Mouse (Mus musculus) adrenal gland, adult 8-10 months (tissue): ENCODE results near the gene Taok1. TPM values are rescaled to one million over a fixed set of nuclear protein-coding genes. Genes with fewer than 3 reads are reported as not detected.
"Not testable (repeated sequence)": the region's sequence is repeated elsewhere in the genome, so short reads cannot be mapped to it uniquely, and the experiment has no call there.

Experiments used
- DNase-seq: peaks from one replicate; pipeline ENCODE4 v3.0.0; 2022
- total RNA-seq, 4 experiments: library from RNA; stranded (reverse); gene quantifications; 2 replicates each; pipeline ENCODE4 v1.2.4; 2022

Taok1 gene
- total RNA-seq: 10 to 100 TPM; 47.5 to 69.2 (median 61.7) TPM

DNA sequence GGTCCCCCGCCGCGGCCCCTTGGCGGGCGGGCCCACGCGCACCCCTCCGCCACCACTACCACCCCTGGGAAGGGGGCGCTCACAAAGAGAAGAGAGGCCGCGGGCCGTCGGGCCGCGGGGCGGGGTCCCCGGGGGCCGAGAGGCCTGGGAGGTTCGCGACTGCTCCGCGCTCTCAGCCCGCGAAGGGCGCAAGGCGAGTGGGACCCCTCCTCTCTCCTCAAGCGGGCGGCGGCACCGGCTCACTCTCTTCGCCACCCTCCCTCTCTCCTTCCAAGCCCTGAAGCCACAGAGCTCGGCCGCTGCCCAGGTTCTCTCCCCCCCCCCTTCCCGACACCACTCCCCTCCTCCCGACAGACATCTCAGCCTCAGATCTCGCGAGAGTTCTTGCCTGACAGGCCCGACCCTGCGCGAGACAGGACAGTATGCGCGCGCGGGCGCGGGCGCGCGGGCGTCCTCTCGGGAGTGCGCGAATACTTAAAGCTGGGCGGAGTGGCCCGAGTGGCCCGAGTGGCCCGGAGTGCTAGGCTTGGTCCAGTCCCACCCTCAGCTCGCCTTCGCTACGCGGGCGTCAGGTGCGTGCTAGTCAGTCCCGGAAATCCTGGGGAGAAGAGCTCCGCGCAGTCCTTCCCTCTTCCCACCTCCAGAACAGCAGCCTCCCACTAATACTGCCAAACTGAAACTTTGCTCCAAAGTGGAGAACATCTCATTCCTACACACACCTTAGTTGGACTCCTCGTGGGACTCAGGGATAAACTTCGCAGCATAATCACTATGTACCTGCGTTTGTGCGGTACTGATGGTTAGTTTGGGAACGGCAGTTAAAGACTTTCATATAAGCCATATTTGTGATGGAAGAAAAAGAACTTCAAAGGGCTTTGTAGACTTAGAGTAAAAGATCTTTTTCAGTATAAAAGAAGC is at the start of gene Taok1:
TSS of gene Taok1 (minus strand) at position 278 of the 918 bp plus-strand sequence.
- DNase-seq: peak; percentile 93

DNA sequence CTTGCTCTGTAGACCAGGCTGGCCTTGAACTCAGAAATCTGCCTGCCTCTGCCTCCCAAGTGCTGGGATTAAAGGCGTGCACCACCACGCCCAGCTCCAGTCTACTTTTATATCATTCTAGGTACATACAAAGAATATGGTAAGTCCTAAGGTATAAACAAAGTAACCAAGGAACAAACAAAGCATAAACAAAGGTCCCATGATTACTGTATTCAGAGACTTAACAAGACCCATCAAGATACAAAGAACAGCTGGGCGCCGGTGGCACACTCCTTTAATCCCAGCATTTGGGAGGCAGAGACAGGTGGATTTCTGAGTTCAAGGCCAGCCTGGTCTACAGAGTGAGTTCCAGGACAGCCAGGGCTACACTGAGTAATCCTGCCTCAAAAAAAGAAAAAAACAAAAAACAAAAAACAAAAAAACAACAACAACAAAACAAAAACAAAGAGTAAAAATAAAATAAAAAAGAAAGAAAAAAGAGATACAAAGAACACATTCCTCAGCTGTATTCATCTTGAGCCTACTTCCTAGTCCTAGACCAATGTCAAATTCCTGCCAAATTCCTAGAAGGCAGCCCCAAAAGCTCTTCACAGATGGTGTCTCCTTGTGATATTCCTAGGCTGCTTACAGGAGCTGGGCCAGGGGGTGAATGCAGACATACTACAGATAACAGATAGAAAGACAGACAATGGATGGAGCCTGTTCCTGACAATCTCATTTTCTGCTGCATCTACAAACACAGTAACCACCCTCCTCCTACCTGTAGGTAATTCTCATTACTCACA is 46.0 kb upstream of the Taok1 start:
- DNase-seq: not testable (repeated sequence)

DNA sequence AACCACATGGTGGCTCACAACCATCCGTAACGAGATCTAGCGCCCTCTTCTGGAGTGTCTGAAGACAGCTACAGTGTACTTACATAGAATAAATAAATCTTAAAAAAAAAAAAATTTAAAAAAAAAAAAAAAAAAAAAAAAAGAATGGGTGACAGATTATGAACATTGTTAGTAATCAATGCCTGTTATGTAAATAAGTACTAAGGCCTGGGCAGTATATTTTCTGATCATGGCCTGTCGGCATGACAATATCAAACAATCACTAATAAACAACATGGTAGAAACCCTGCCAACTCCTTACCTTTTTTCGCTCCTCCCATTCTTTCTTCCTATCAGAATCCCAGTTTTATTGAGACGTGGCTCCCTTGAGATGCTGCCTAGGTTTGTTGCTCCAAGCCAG is 44.9 kb upstream of the Taok1 start:
- no peak for DNase-seq

DNA sequence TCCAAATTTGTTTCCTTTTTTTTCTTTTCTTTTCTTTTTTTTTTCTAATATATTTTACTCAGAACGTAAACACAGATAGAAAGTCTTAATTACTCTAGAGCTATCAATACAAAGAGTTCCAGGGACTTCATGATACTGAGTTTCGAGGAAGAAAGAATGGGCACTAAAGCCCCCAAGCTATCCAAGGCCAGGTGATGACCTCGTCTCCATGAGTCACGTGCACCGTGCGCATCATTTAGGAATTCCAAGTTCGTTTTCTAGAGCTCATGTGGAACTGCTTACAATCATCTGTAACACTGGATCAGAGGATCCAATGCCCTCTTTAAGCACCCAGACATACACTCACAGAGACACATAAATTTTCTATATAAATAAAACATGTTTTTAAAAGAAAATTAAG is 41.3 kb upstream of the Taok1 start:
- no peak for DNase-seq

DNA sequence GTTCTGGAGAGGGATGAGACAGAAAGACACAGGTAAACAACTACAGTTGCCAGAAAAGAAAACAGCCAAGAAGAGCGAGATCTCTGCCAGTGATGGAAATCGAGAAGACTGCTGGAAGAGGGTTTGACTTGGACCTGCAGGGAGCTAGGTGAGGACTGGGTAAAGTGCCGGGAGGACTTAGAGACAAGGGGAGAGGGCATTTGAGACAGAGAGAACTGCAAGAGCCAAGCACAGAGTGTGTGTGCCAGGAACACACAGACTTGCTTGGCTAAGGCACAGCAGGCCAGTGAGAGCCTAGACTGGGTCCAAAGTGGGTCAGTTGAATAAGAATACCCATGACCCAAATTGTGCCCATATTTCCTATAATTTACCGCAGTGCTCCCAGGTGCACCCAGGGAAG is 37.9 kb upstream of the Taok1 start:
- no peak for DNase-seq

DNA sequence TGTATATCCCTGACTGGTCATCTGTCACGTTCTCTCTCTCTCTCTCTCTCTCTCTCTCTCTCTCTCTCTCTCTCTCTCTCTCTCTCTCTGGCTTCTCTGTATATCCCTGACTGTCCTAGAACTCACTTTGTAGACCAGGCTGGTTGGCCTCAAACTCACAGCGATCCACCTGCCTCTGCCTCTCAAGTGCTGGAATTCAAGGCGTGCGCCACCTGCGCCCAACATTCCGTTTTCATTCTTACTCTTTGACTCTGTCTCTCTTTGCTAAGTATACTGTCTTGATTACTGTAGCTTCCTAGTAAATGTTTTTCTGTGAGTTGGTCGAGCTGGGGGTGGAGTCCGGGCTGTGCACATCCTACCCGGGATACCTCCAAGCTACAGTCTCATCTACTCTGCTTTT is 33.8 kb upstream of the Taok1 start:
- no peak for DNase-seq

DNA sequence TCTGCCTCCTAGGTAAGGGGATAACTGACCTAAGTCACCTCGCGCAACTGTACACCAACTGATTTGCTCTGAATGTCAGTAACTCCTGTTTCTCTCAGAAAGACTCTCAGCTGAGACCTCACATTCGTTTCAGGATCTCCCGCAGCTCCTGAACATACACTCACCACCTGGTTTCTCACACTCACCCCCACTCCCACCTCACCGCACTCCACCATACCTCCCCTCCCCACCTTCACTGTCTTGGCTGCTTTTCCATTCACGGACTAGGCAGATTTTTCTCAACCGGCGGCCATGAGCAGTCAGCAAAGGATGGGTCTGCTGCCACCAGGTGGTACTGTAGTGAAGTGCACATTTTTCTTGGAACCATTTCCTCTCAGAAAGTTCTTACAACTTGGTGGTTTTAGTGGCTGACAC is 22.6 kb upstream of the Taok1 start:
- DNase-seq: peak; percentile 63

DNA sequence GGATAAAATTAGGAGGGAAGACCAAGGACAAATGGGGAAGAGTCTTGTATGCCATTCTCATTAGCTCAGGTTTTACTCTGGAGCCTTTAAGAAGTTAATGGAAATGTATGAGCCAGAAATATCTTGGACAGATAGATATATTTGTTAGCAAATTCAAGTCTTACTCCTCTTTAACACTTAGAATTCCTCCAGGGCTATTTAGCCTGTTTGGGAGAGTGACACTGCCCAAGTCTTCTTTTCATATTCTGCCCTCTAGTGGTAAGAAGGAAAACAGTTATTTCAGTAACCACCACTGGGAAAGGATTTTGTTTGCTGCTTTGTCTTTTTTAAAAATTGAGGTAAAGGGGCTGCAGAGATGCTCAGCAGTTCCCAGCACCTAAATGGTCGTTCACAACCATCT is 21.9 kb upstream of the Taok1 start:
- DNase-seq: no peak

DNA sequence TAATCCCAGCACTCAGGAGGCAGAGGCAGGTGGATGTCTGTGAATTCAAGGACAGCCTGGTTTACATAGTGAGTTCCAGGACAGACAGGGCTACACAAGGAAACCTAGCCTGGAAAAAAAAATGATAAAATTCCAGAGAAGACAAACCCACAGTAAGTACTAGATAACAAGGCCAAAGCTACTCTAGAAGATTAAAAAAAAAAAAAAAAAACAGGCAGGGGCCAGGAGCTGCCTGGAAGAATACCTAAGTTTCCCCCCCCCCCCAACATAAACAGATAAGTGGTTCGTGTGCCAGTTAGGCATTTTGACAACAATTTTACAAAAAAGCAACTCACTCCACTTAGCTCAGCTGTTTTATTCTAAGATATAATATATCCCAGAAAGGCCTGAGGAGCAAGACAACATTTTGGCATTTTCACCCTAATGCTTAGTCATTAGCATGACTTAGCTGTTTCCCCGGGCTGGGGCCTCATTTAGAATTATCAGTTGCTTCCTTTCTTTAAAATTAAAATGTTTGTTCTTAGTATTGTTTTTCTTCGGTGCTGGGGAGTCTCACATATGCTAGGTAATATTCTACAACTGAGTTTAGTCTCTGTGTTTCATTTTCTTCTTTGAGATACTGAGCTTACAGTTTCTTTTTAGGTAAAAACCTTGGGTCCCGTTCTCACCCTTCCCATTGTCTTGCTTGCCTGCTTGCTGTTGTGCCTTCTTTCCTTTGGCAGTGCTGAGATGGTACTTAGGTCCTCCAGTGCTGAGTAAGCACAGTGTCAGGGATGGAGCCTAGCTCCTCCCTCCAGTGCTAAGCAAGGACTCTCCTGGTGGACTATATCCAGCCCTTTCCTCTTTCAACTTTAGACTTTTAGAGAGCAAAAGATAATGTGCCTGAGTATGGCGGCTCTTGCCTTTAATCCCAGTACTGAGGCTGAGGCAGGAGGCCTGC is 19.3 kb upstream of the Taok1 start:
- DNase-seq: no peak

DNA sequence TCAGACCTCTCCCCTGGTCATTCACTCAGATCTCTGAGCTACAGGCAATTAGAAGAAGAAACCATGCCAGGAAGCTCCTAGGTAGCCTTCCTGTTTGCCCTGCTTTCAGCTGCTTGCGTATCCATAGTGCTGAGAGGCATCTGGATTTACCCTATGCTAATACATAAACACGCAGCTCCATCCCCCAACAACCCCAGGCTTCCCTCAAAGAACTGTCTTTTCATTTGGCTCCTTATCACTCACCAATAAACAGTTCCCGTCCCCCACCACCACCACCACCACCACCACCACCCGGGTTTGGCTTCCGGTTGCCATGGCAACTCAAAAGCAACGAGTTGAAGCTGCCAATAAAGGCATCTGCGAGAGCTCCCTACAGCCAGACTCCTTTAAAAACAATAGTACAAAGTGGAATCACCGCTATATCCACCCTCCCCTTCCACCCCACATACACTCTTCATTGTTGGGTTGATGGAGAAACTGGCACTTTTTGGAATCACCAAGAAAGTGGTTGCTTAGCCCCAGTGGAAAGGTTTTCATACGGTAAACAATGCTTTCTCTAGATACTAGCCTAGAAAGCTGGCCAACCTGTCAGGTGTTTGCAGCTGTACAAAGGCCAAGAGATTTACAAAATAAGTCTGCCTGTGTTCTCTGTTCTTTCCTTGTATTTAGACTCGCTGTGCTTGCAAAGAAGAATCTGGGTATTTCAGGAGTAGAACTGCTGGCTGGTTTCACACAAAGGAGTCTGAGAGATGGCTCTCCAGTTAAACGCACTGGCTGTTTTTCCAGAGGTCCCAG is 17.6 kb upstream of the Taok1 start:
- DNase-seq: no peak

DNA sequence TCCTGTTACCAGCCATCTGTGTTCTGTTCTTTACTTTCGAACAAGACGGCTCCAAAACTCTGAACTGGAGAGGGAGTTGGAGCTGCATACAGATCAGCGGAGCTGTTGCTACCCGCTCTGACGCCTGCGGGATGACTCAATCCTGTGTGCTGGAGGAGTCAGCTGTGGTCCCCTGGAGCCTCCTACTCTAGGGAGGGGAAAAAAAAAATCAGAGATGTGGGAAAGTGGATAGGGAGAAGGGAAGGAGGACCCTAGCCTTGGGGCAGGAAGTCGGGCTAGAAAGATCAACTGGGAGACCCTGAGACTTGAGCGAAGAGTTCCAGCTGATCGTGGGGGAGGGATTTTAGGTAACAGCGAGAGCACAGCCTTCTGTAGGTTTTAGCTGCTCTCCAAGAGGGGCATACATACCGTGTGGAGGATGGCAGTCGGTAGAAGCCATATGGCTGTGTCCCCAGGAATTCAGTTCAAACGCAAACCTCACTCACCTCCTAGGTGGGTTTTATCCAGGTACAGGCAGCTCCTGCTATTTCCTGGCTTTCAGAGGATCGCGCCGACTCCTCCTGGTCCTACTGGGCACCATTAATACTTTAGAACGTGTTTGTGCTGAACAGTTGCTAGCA is 16.9 kb upstream of the Taok1 start:
- peak; percentile 34 for DNase-seq

DNA sequence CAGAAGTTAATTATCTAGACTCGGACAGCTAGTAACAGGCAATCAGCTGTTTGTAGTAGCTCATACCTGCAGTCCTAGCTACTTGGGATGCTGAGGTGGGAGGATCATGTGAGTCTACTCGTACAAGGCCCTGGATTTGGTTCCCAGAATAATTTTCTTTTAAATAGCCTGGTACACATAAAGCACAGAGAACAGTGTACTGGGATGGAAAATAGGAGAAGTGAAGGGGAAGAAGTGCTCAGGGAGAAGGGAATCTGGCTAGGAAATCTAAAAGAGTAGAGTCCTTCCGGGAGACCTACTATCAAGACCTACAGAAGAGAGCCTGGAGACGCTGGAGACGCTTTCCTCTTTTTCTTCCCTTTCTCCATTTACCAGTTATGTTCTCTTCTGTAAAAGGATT is 16.4 kb upstream of the Taok1 start:
- DNase-seq: no peak

DNA sequence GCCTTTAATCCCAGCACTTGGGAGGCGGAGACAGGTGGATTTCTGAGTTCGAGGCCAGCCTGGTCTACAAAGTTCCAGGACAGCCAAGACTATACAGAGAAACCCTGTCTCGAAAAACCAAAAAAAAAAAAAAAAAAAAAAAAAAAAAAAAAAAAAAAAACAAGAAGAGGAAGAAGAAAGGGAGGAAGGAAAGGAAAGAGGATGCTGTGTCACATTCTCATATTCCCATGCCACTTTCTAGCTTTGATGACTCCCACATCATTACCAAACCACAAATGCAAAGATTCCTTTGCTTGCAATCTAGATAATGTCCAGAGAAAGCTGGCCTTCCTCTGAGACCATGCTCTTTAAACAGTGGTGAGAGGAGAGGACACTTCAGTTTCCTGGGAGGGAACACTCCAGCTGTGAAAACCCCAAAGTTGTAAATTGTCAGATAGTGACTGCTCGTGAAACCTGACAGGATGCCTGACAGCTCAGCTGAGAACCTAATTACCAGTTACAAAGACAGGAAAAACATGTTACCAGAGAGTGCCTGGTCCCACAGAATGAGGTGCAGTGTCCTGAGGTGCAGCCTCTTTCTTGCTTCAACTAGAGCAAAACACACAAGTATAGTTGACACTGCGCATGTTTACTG is 14.4 kb upstream of the Taok1 start:
- DNase-seq: no peak

DNA sequence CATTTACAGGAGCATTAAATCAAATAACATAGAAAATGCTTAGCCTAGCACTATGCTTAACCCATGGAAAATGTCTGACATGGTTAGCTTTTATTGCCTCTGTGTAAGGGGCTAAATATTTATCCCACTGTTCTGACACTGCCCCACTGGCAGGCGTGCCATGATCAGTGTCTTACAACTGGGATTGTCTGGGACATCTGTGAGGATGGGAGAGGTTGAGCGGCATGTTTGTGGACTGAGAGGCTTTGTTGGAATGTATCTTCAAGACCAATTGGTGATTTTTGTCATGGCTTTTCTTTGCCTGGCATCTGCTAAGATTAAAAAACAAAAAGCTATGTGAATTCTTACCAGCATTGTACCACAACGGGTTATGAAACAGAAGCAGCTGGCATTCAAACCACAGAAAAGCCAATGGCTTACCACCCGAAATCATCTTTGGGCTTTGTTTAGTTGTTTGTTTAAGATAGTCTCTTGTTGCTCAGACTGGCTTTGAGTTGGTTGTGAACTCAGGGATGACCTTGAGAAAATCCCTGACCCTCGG is 7.5 kb upstream of the Taok1 start:
- no peak for DNase-seq

DNA sequence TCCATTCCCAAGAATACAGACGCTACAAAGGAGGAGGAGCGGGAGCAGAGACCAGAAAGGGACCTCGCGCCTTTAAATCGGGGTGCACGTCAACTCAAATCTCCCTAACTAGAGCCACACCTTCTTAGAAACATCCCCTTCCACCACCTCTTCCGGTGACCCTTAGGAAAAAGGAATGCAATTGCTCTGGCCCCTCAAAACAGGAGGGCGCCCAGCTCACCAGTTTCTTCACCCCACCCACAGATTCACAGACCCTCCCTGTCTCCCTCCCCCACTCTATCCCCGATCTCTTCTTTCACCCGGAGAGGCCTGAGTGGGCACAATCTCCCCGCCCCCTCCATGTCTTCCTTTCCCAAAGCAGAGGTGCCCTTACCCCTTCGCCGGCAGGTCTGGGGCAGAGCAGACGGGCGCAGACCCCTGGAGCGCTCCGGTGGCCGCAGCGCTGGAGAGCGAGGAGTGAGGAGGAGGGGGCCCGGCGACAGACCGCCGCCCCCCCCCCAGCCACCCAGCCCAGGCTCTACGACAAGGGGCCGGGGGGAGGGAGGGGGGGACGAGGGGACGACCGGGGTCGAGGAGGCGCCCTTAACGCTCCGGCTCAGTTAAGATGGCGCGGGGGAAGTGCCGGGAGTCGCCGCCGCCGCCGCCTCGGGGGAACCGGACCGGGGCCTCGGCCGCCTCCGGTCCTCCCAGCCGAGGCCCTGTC is 629 bp downstream of the Taok1 start:
- DNase-seq: peak; percentile 25

DNA sequence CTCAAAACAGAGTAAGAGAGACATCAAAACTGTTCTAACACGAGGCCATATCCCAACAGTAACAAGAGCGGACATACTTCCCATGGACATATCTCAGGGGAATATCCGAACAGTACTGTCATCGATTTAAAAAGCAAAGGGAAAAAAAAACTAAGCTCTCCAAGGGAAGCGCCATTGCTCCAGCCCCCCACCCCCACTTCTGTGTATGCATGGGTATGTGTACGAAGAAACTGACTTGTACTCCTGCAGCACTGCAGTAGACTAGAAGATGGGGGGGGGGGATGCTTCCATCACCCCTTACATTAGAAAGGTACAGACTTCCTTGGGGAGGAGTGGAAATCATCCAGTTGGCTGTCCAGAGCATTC is 1.2 kb downstream of the Taok1 start:
- no peak for DNase-seq

DNA sequence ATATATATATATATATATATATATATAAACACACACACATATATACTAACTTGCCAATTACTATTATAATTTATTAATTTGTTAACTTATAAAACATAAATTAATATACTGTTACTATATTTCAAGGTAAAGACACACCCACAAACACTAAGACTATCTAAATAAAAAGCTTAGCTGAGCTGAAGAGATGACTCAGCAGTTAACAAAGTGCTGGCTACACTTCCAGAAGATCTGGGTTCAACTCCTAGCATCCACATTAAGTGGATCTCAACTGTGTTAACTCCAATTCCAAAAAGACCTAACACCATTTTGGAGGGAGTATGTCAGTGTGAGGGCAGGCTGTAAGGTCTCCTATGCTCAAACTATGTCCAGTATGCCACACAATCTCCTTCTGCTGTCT is 10.3 kb downstream of the Taok1 start:
- no peak for DNase-seq

DNA sequence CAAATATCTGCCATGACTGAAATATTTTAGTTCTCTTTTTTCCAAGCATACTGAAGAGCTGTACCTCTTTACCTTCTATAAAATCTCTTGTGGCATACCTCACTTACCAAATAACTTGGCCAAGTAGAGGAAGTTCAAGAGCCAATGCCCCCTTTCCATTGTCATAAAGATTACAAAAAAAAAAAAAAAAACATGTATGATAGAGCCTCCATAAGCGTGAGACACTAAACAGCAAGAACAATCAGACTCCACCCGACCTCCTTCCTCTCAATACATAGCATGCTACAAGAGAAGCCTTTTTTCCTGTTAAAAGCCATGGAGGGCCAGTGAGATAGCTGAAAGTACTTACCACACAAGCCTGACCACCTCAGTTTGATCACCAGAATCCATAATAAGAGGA is 16.2 kb downstream of the Taok1 start:
- no peak for DNase-seq

DNA sequence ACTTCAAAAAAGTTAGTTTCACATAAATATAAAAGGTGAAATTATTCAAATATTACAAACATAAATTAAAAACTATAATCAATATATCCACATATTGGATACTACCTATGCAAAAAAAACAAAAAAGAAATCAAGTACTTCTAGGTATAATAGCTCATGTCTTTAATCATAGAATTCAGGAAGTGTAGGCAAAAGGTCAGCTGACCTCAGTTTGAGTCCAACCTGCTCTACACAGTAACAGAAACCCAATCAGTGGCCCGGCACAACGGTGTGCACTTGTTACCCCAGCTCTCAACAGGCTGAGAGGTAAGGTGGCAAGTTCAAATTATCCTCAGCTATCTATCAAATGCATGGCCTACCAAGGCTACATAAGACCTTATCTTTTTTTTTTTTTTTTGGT is 16.8 kb downstream of the Taok1 start:
- DNase-seq: no peak

DNA sequence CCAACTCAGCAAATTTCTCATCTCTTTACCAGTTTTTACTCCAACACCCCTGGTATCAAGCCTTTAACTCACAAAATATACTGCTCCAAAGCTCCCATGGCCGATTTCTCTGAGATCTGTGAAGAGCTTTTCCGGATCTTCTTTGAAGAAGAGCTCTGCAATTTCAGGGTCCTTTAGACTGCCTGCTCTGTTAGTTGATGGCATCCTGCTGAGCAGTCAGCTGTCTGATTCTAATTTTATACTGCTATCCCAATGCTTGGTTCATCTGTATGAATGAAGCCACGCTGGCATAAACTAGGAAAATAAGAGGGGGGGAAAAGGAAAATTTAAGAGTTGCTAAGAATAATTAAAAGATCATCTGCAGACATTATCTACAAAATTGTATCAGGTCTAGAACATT is 22.4 kb downstream of the Taok1 start:
- no peak for DNase-seq
